Mouse (Mus musculus) heart, embryonic 10.5 days (tissue): ENCODE measurements around the gene Prune2. TPM values are rescaled to one million over a fixed set of nuclear protein-coding genes. Genes with fewer than 3 reads are reported as not detected.
A peak's percentile ranks its signal among the peaks of the same experiment; 100 is the strongest.

Experiments used
- DNase-seq: peaks from one replicate; pipeline ENCODE4 v3.0.0-alpha.2; 2017; ENCODE audit warnings: low spot score
- H3K27ac ChIP-seq: fragments of 300-500 bp; sonication (generic); 2 replicates; pipeline ENCODE4 v1.5.1; 2016; ENCODE audit warnings: mild to moderate bottlenecking
- H3K27me3 ChIP-seq: fragments of 300-500 bp; sonication (generic); 2 replicates; pipeline ENCODE4 v1.6.1; 2016; ENCODE audit warnings: mild to moderate bottlenecking; ENCODE audit not compliant: poor library complexity, insufficient read depth, severe bottlenecking
- H3K36me3 ChIP-seq: fragments of 300-500 bp; sonication (generic); 2 replicates; pipeline ENCODE4 v1.6.1; 2016; ENCODE audit warnings: mild to moderate bottlenecking, moderate library complexity
- H3K4me1 ChIP-seq: fragments of 300-500 bp; sonication (generic); 2 replicates; pipeline ENCODE4 v1.6.1; 2016; ENCODE audit warnings: mild to moderate bottlenecking
- H3K4me3 ChIP-seq: fragments of 300-500 bp; sonication (generic); 2 replicates; pipeline ENCODE4 v1.5.1; 2016; ENCODE audit warnings: mild to moderate bottlenecking, moderate library complexity
- H3K9me3 ChIP-seq: fragments of 300-500 bp; sonication (generic); 2 replicates; pipeline ENCODE4 v1.6.1; 2016; ENCODE audit warnings: mild to moderate bottlenecking, moderate library complexity
- WGBS: fragments of 180-500 bp; shearing (Covaris S2); methylation state at CpG from one replicate; pipeline ENCODE4 v1.1.7; 2016; 5-methylcytosine and 5-hydroxymethylcytosine counted together
- polyA plus RNA-seq: library from polyadenylated mRNA; unstranded; fragments of >200 nt; fragmentation: Nextera tagmentation; extraction: Ambion mirVana; gene quantifications from 2 replicates; pipeline ENCODE4 v1.2.1, GENCODE M21; 2016

The Prune2 gene
- polyA plus RNA-seq = 3.6 and 8.5 TPM in 2 replicates

- peak; percentile 92 for DNase-seq
- H3K36me3 ChIP-seq = no peaks in the 10 kb centered on the region
- H3K9me3 ChIP-seq = no peaks in the 10 kb centered on the region
- H3K27me3 ChIP-seq = peaks cover 38% of the 10 kb centered on the region
- WGBS = under 1% methylated on average over 36 of the region's 36 CpGs
- H3K27ac ChIP-seq = peak within 1 kb of the TSS; percentile 52
- H3K4me3 ChIP-seq = peak within 1 kb of the TSS; percentile 63
- H3K4me1 ChIP-seq = peaks cover 19% of the 10 kb centered on the region
These were observed at the start of gene Prune2 for GRCm38 (mm10) chr19:16955613-16956271. Prune2 (plus strand) TSS chr19:16956118.

DNA sequence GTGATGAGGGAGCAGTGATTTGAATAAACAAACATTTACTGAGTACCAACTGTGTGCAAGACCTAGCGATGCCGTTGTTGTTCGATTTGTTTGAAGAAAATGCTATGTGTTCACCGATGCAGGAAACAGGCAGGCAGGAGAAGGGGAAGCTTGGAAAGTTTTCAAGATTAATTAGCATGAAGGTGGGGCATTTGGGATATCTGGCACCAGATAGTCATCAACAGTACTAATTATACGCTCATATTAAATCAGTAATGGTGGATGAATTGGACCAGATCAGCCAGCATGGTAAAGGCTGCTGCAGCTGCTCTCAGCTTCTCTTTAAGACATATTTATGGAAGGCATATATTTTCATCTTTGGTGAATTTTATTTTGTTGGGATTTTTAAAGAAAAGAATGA lies 44.4 kb upstream of the Prune2 start:
- no peak for DNase-seq
- Histone ChIP-seq H3K9me3 (no peaks in the 10 kb centered on the region), H3K4me1 (no peaks in the 10 kb centered on the region), H3K4me3 (no peak overlapping the region), H3K27me3 (no peaks in the 10 kb centered on the region), H3K36me3 (no peaks in the 10 kb centered on the region), H3K27ac (no peak overlapping the region)
- WGBS = 87% methylated on average over 5 of the region's 5 CpGs

- Histone ChIP-seq H3K9me3 (no peaks in the 10 kb centered on the region), H3K4me3 (no peak overlapping the region), H3K27ac (no peak overlapping the region), H3K4me1 (no peaks in the 10 kb centered on the region), H3K27me3 (no peaks in the 10 kb centered on the region), H3K36me3 (no peaks in the 10 kb centered on the region)
- peak; percentile 33 for DNase-seq
- 70% methylated on average over 4 of the region's 4 CpGs for WGBS
These were observed 31.4 kb upstream of the Prune2 start for GRCm38 (mm10) chr19:16924516-16924915.

- no peaks in the 10 kb centered on the region for H3K27me3 ChIP-seq
- no peaks in the 10 kb centered on the region for H3K36me3 ChIP-seq
- H3K9me3 ChIP-seq = no peaks in the 10 kb centered on the region
- DNase-seq = no peak
- H3K4me3 ChIP-seq = no peak overlapping the region
- 79% methylated on average over 8 of the region's 8 CpGs for WGBS
- no peaks in the 10 kb centered on the region for H3K4me1 ChIP-seq
- no peak overlapping the region for H3K27ac ChIP-seq
These were observed 21.3 kb upstream of the Prune2 start for GRCm38 (mm10) chr19:16934664-16935063.

DNA sequence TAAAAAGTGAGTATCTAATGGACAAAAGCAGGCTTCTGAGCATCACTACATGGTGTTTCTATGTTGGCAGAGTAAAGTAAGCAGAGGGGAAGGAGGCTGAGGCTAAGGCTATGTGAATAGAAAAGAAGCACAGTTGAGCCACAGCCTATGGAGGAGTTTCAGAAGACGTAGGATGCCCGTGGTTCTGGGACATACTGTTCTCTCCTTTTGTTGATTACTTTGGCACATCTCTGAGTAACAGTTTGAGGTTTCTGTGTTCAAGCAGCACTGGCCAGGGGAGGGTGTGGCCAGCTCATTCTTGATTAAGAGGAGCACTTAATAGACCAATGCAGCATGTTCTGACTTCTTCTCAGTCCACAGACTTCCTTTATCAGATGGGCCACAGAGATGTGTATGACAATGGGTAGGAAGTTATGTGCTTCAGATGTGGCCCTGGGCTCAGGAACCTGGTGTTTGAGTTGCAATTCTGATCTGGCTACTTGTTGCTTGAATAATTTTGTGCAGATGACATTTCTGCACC lies 7.1 kb upstream of the Prune2 start:
- H3K36me3 ChIP-seq = no peaks in the 10 kb centered on the region
- WGBS = 86% methylated on average over 2 of the region's 2 CpGs
- H3K9me3 ChIP-seq = no peaks in the 10 kb centered on the region
- DNase-seq = no peak
- no peak overlapping the region for H3K4me3 ChIP-seq
- H3K27me3 ChIP-seq = peaks cover 14% of the 10 kb centered on the region; the same call in 1 of the 2 replicates
- H3K4me1 ChIP-seq = no peaks in the 10 kb centered on the region
- no peak overlapping the region for H3K27ac ChIP-seq

DNA sequence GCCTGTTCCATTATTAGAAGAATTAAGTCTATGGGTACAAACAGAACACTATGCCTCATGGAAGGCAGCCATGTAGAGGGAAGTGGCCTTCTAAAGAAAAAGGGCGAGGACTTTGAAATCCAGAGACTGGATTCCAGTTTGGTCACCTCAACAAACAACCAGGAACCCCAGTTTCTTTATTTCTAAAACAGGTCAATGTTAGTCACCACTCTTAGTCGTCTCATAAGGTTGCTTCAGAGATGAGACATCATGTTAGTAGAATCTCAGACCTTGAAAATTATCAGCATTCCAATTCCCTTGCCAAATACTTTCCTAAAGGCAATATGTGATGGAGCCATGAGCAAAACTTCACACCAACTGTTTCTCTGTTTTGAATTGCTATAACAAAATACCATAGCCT lies 6.6 kb upstream of the Prune2 start:
- H3K36me3 ChIP-seq = no peaks in the 10 kb centered on the region
- no peaks in the 10 kb centered on the region for H3K9me3 ChIP-seq
- no peak overlapping the region for H3K4me3 ChIP-seq
- H3K27ac ChIP-seq = no peak overlapping the region
- DNase-seq = no peak
- H3K4me1 ChIP-seq = no peaks in the 10 kb centered on the region
- H3K27me3 ChIP-seq = peaks cover 17% of the 10 kb centered on the region; the same call in 1 of the 2 replicates
- 83% methylated on average over 2 of the region's 2 CpGs for WGBS

GRCm38 (mm10) chr19:16950051-16950450 lies 5.9 kb upstream of the Prune2 start:
- H3K36me3 ChIP-seq = no peaks in the 10 kb centered on the region
- no peaks in the 10 kb centered on the region for H3K4me1 ChIP-seq
- H3K27me3 ChIP-seq = peaks cover 19% of the 10 kb centered on the region; the same call in 1 of the 2 replicates
- no peak for DNase-seq
- no peaks in the 10 kb centered on the region for H3K9me3 ChIP-seq
- 65% methylated on average over 9 of the region's 9 CpGs for WGBS
- no peak overlapping the region for H3K27ac ChIP-seq
- H3K4me3 ChIP-seq = no peak overlapping the region

DNA sequence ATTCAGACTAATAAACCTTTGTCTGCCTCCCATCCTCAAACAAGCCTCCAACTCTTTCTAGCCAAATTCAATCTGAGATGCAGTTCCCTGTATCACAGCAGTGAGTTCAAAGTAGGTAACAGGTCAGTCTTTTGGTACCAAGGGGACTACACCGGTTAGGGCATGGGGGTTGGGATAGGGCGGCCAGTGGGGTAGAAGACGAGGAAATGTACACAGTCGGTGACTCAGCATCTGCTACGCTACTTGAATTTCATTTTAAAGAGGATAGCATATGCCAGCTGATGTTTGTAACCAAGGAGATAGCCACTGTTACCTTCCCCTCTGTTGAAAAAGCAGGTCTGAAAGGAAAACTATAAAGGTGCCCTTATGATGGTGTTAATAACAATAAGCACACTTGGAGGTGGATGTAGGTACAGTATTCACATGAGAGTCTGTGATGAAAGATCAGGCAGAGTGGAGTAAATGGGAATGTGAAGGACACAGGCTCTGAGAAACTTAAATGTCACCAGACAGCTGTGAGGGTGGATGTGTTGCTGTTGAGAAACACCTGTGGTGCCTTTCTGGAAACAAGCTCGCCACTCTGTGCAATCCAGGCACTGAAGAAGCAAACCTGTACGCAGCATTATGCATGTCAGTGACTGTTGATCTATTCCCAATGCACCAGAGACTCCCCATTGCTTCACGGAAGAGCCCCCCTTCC lies 5.1 kb upstream of the Prune2 start:
- Histone ChIP-seq H3K27ac (no peak overlapping the region), H3K4me1 (peaks cover 4% of the 10 kb centered on the region), H3K4me3 (no peak overlapping the region), H3K27me3 (peaks cover 23% of the 10 kb centered on the region; the same call in 1 of the 2 replicates), H3K36me3 (no peaks in the 10 kb centered on the region), H3K9me3 (no peaks in the 10 kb centered on the region)
- DNase-seq = no peak
- WGBS = 82% methylated on average over 8 of the region's 8 CpGs

GRCm38 (mm10) chr19:16954736-16955135 lies 1.2 kb upstream of the Prune2 start:
- no peaks in the 10 kb centered on the region for H3K36me3 ChIP-seq
- DNase-seq = no peak
- H3K4me1 ChIP-seq = peaks cover 17% of the 10 kb centered on the region
- no peak overlapping the region for H3K27ac ChIP-seq
- H3K4me3 ChIP-seq = no peak overlapping the region
- whole genome bisulfite sequencing = 79% methylated on average over 6 of the region's 6 CpGs
- no peaks in the 10 kb centered on the region for H3K9me3 ChIP-seq
- peaks cover 38% of the 10 kb centered on the region for H3K27me3 ChIP-seq

- DNase-seq = no peak
- Histone ChIP-seq H3K9me3 (no peaks in the 10 kb centered on the region), H3K27ac (peak overlapping the region; percentile 52; the same call in 1 of the 2 replicates), H3K4me1 (peaks cover 19% of the 10 kb centered on the region), H3K4me3 (no peak overlapping the region), H3K36me3 (no peaks in the 10 kb centered on the region), H3K27me3 (peaks cover 38% of the 10 kb centered on the region)
- 57% methylated on average over 9 of the region's 9 CpGs for WGBS
These were observed 696 bp upstream of the Prune2 start for GRCm38 (mm10) chr19:16955231-16955612.

DNA sequence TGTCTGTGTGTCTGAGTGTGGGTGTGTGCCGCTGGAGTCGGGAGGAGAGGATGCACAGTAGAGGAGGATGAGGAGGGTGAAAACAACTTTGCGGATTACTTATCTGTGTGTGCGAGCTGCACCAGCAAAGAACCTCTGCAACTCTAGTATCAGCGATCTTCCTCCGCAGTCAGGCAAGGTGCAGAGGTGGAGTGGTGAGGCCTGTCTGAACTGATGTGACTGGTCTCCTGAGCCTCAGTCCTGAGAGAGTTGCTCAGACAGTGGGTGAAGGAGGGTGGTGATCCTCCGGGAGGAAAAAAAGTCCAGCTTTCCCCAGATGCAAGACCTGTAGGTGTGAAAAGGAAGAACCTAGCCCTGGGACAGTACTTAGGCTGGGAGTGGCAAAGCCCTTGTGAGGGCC lies 401 bp downstream of the Prune2 start:
- Histone ChIP-seq H3K27me3 (peaks cover 37% of the 10 kb centered on the region), H3K36me3 (no peaks in the 10 kb centered on the region), H3K4me3 (peak overlapping the region; percentile 63), H3K4me1 (peaks cover 19% of the 10 kb centered on the region), H3K27ac (0 out of 2 replicates have a peak overlapping the region, but pooled peaks have one; percentile 52), H3K9me3 (no peaks in the 10 kb centered on the region)
- DNase-seq = no peak
- 3% methylated on average over 7 of the region's 7 CpGs for WGBS

DNA sequence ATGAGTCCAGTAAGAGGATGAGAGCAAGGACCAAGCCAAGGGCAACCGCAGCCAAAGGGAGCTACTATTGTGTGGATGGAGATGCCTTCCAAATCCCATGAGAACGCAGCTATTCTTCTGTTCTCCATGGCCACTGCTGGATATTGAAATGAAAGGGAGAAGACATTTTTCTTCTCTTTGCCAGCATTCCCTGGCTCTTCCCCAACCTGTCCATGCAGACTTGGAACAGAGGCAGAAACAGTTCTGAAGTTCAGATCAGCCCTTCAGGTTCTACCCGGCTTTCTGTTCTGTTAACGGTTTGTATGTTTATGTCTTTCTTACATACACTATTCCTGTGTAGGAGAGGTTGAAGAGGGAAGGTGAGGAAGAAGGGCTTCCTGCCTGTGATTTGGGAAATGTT lies 3.1 kb downstream of the Prune2 start:
- Histone ChIP-seq H3K4me3 (no peak overlapping the region), H3K36me3 (no peaks in the 10 kb centered on the region), H3K4me1 (peaks cover 19% of the 10 kb centered on the region), H3K27ac (no peak overlapping the region), H3K9me3 (no peaks in the 10 kb centered on the region), H3K27me3 (peaks cover 24% of the 10 kb centered on the region)
- WGBS = 79% methylated on average over 4 of the region's 4 CpGs
- no peak for DNase-seq

DNA sequence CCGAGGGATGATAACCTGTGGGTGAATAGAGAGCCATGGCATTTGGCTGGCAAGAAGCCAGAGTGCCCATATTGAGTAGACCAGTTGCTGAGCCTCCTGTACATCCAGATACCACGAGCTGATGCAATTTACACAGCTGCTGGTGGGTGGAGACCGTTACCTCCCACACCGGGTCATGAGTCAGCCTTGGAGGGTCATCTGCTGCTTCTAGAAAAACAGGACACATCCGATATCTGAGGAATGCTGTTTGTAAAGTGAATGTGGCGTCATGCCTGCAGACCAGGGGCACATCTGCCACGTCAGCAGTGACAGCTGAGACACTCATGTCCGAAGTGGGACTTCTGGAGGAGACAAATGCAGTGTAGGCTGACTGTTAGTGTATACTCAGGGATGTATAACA lies 3.6 kb downstream of the Prune2 start:
- WGBS = 34% methylated on average over 8 of the region's 8 CpGs
- no peak overlapping the region for H3K27ac ChIP-seq
- DNase-seq = no peak
- peaks cover 19% of the 10 kb centered on the region for H3K4me1 ChIP-seq
- H3K27me3 ChIP-seq = peaks cover 20% of the 10 kb centered on the region
- H3K9me3 ChIP-seq = no peaks in the 10 kb centered on the region
- no peaks in the 10 kb centered on the region for H3K36me3 ChIP-seq
- no peak overlapping the region for H3K4me3 ChIP-seq
